Mouse (Mus musculus): ENCODE results near the gene Adamtsl5.

Gene Adamtsl5

GRCm38 (mm10) chr10:80321670-80322581 is 26.3 kb downstream of the Adamtsl5 start:
- DNase-seq (ENCODE audit: extremely low read depth, low read depth, low spot score) = no peak

GRCm38 (mm10) chr10:80321014-80321669 is 27.1 kb downstream of the Adamtsl5 start:
- DNase-seq (ENCODE audit: extremely low read depth, low read depth, low spot score) = no peak

- DNase-seq (ENCODE audit: extremely low read depth, low read depth, low spot score) = no peak
Measured at GRCm38 (mm10) chr10:80320340-80320760, 27.9 kb downstream of the Adamtsl5 start, which contains the start of gene 2310011J03Rik. TSS of gene 2310011J03Rik (minus strand) at chr10:80320537.

- DNase-seq (ENCODE audit: extremely low read depth, low read depth, low spot score) = no peak
Measured at GRCm38 (mm10) chr10:80317011-80317410, 31.2 kb downstream of the Adamtsl5 start.

GRCm38 (mm10) chr10:80316359-80316781 is 31.8 kb downstream of the Adamtsl5 start:
- DNase-seq (ENCODE audit: extremely low read depth, low read depth, low spot score) = no peak

GRCm38 (mm10) chr10:80315315-80315714 is 32.9 kb downstream of the Adamtsl5 start:
- no peak for DNase-seq (ENCODE audit: extremely low read depth, low read depth, low spot score)

- no peak for DNase-seq (ENCODE audit: extremely low read depth, low read depth, low spot score)
Measured at GRCm38 (mm10) chr10:80314494-80315001, 33.7 kb downstream of the Adamtsl5 start.

- no peak for DNase-seq (ENCODE audit: extremely low read depth, low read depth, low spot score)
Measured at GRCm38 (mm10) chr10:80313627-80314201, 34.5 kb downstream of the Adamtsl5 start.

- no peak for DNase-seq (ENCODE audit: extremely low read depth, low read depth, low spot score)
Measured at GRCm38 (mm10) chr10:80312586-80313504, 35.4 kb downstream of the Adamtsl5 start.

GRCm38 (mm10) chr10:80311560-80311959 is 36.7 kb downstream of the Adamtsl5 start:
- DNase-seq (ENCODE audit: extremely low read depth, low read depth, low spot score) = no peak

GRCm38 (mm10) chr10:80304862-80305261 is 43.4 kb downstream of the Adamtsl5 start:
- no peak for DNase-seq (ENCODE audit: extremely low read depth, low read depth, low spot score)

GRCm38 (mm10) chr10:80304458-80304857 is 43.8 kb downstream of the Adamtsl5 start:
- DNase-seq (ENCODE audit: extremely low read depth, low read depth, low spot score) = no peak

- no peak for DNase-seq (ENCODE audit: extremely low read depth, low read depth, low spot score)
Measured at GRCm38 (mm10) chr10:80302471-80302881, 45.7 kb downstream of the Adamtsl5 start.

GRCm38 (mm10) chr10:80302082-80302355 is 46.2 kb downstream of the Adamtsl5 start:
- no peak for DNase-seq (ENCODE audit: extremely low read depth, low read depth, low spot score)

- DNase-seq (ENCODE audit: extremely low read depth, low read depth, low spot score) = no peak
Measured at GRCm38 (mm10) chr10:80301256-80302081, 46.7 kb downstream of the Adamtsl5 start.

- no peak for DNase-seq (ENCODE audit: extremely low read depth, low read depth, low spot score)
Measured at GRCm38 (mm10) chr10:80300672-80301181, 47.5 kb downstream of the Adamtsl5 start.

GRCm38 (mm10) chr10:80299824-80300223 is 48.4 kb downstream of the Adamtsl5 start:
- DNase-seq (ENCODE audit: extremely low read depth, low read depth, low spot score) = no peak

- no peak for DNase-seq (ENCODE audit: extremely low read depth, low read depth, low spot score)
Measured at GRCm38 (mm10) chr10:80299301-80299700, 48.9 kb downstream of the Adamtsl5 start.

- DNase-seq (ENCODE audit: extremely low read depth, low read depth, low spot score) = no peak
Measured at GRCm38 (mm10) chr10:80298571-80299281, 49.5 kb downstream of the Adamtsl5 start.

All from fat pad, adult 2 months (tissue).